Mouse (Mus musculus): ENCODE results near the gene Gpr176.
A peak's percentile ranks its signal among the peaks of the same experiment; 100 is the strongest.

Gpr176 gene

GRCm38 (mm10) chr2:118248016-118248415 lies 125.2 kb downstream of the Gpr176 start:
- no peak for DNase-seq (ENCODE audit: low read depth in 2 of 2, low spot score in 2 of 2)

GRCm38 (mm10) chr2:118245914-118246313 lies 127.3 kb downstream of the Gpr176 start:
- peak; percentile 44 to 61 for DNase-seq (ENCODE audit: low read depth in 2 of 2, low spot score in 2 of 2)

- DNase-seq (ENCODE audit: low read depth in 2 of 2, low spot score in 2 of 2): no peak
Observed at GRCm38 (mm10) chr2:118236196-118236595, 137.0 kb downstream of the Gpr176 start.

GRCm38 (mm10) chr2:118235614-118236013 lies 137.6 kb downstream of the Gpr176 start:
- no peak for DNase-seq (ENCODE audit: low read depth in 2 of 2, low spot score in 2 of 2)

GRCm38 (mm10) chr2:118230544-118230943 lies 142.7 kb downstream of the Gpr176 start:
- no peak for DNase-seq (ENCODE audit: low read depth in 2 of 2, low spot score in 2 of 2)

GRCm38 (mm10) chr2:118228486-118229079 lies 144.6 kb downstream of the Gpr176 start:
- DNase-seq (ENCODE audit: low read depth in 2 of 2, low spot score in 2 of 2): no peak

All from CD8-positive naive resting alpha-beta T cell, adult 2 months (primary cell).